Mouse (Mus musculus): ENCODE data around the gene Ddit4. TPM values are rescaled to one million over a fixed set of nuclear protein-coding genes. Genes with fewer than 3 reads are reported as not detected.

The Ddit4 gene
- polyA plus RNA-seq, 1 experiment from 2014 or later: 77.0 TPM

GRCm38 (mm10) chr10:59943421-59943989, 8.1 kb downstream of the Ddit4 start:
- Histone ChIP-seq H3K4me2 (replicated peaks) (peak overlapping the region; percentile 66), H3K4me1 (peaks cover 29% of the 10 kb centered on the region), H3K9me3 (no peaks in the 10 kb centered on the region), H3K27me3 (no peaks in the 10 kb centered on the region), H3K9ac (peak overlapping the region; percentile 56), H3K36me3 (no peaks in the 10 kb centered on the region), H3K4me3 (peak overlapping the region; percentile 33), H3K27ac (peak overlapping the region; percentile 73)
- ATAC-seq (ENCODE audit: low FRiP score, low read depth): peak; percentile 42
- WGBS: 37% methylated on average over 13 of the region's 13 CpGs

- ATAC-seq (ENCODE audit: low FRiP score, low read depth): peak; percentile 75
- H3K27ac ChIP-seq: peak overlapping the region; percentile 73
- H3K4me2 ChIP-seq (replicated peaks): peak overlapping the region; percentile 66
- H3K27me3 ChIP-seq: no peaks in the 10 kb centered on the region
- peak overlapping the region; percentile 33 for H3K4me3 ChIP-seq
- H3K9me3 ChIP-seq: no peaks in the 10 kb centered on the region
- WGBS: 3% methylated on average over 16 of the region's 16 CpGs
- peak overlapping the region; percentile 56 for H3K9ac ChIP-seq
- H3K36me3 ChIP-seq: no peaks in the 10 kb centered on the region
- H3K4me1 ChIP-seq: peaks cover 24% of the 10 kb centered on the region
Observed at GRCm38 (mm10) chr10:59942847-59943420, 8.7 kb downstream of the Ddit4 start.

DNA sequence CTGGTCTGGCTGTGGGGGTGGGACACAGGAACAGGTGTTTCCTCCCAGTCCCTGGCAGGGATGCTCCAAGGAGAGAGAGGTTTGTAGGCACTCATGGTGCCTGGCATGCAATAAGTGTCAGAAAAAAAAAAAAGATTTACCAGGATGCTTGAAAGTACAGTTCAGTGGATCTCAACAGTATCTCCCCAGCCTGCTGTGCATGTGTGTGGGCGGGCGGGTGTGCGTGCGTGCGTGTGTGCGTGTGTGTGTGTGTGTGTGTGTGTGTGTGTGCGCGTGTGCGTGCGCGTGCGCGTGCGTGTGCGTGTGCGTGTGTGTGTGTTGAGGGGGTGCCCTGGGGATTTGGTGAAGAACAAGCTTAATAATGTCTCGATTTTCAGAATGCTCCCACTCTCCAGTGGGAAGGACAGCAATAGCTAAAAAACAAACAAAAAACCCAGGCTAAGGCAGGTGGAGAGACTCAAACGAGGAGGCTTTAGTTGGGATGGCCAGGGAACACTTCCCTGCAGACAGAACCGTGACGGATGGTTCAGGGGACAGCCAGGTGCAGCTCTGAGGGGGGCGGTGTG, 9.3 kb downstream of the Ddit4 start:
- Histone ChIP-seq H3K4me2 (replicated peaks) (peak overlapping the region; percentile 66), H3K4me3 (peak overlapping the region; percentile 33), H3K4me1 (peaks cover 22% of the 10 kb centered on the region), H3K27ac (peak overlapping the region; percentile 73), H3K9ac (peak overlapping the region; percentile 56), H3K36me3 (no peaks in the 10 kb centered on the region), H3K9me3 (no peaks in the 10 kb centered on the region), H3K27me3 (no peaks in the 10 kb centered on the region)
- no peak; the same call in 1 of the 2 replicates for ATAC-seq (ENCODE audit: low FRiP score, low read depth)
- WGBS: 44% methylated on average over 21 of the region's 21 CpGs

GRCm38 (mm10) chr10:59939081-59939480, 12.6 kb downstream of the Ddit4 start:
- Histone ChIP-seq H3K9me3 (no peaks in the 10 kb centered on the region), H3K4me3 (no peak overlapping the region), H3K9ac (no peak overlapping the region), H3K36me3 (no peaks in the 10 kb centered on the region), H3K27me3 (no peaks in the 10 kb centered on the region), H3K4me2 (replicated peaks) (no peak overlapping the region), H3K4me1 (peaks cover 28% of the 10 kb centered on the region), H3K27ac (no peak overlapping the region)
- 48% methylated on average over 1 of the region's 1 CpGs for WGBS
- no peak for ATAC-seq (ENCODE audit: low FRiP score, low read depth)

DNA sequence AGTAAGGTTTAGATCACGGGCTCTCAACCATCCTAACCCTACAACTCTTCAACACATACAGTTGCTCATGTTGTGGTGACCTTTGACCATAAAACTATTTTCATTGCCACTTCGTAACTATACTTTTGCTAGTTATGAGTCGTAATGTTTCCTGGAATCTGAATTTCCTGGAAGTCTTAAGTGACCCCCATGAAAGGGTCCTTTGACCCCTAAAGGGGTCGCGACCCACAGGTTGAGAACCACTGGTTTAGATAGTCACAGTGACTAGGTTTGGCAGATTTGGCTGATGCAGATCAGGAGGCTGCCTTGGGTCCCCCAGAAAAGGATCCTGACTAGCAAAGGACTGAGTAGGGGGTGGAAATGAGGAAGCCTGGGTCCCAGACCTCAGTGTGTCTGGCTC, 13.0 kb downstream of the Ddit4 start:
- Histone ChIP-seq H3K4me3 (no peak overlapping the region), H3K9me3 (no peaks in the 10 kb centered on the region), H3K27ac (no peak overlapping the region), H3K4me1 (peaks cover 25% of the 10 kb centered on the region), H3K36me3 (no peaks in the 10 kb centered on the region), H3K27me3 (no peaks in the 10 kb centered on the region), H3K4me2 (replicated peaks) (no peak overlapping the region), H3K9ac (no peak overlapping the region)
- no peak for ATAC-seq (ENCODE audit: low FRiP score, low read depth)
- WGBS: 78% methylated on average over 5 of the region's 5 CpGs

DNA sequence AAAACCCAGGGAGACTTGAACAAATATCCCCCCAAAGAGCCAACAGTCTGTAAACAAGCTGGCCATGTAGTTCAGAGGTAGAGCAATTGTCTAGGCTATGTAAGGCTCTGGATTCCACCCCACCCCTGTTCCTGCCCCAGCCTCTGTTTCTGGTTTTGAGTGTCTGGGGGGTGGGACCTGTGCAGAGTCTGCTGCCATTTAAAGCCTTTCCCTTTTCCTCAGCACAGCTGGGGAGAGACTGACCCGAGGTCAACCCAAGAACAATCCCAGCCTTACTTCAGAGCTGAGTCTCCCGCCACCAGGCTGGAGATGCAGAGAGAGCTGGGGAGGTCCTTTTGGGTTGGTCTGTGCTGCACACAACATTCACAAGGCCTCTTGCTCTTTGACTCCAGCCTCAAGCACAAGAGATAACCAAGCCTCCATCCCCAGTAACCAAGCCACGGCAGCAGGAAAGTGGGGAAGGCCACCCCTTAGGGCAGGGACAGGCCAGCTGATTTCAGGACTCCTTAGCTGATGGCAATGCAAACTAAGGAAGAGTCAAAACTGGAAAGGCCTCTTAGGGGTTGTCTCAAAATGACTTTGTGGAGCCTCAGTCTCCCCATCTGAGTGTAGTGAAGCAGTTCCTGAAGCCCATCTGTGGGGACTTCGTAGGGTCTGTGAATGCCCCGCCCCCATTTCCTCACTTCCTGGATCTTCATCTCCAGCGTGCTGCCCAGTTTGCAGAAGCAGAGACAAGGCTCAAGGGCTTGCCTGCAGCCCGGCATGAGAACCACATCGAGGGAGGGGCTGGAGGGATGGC, 15.4 kb downstream of the Ddit4 start:
- H3K27me3 ChIP-seq: no peaks in the 10 kb centered on the region
- WGBS: 45% methylated on average over 8 of the region's 8 CpGs
- H3K36me3 ChIP-seq: no peaks in the 10 kb centered on the region
- H3K4me2 ChIP-seq (replicated peaks): no peak overlapping the region
- ATAC-seq (ENCODE audit: low FRiP score, low read depth): 0 out of 2 replicates have a peak, but pooled peaks have one; percentile 31
- H3K9me3 ChIP-seq: no peaks in the 10 kb centered on the region
- H3K27ac ChIP-seq: 0 out of 2 replicates have a peak overlapping the region, but pooled peaks have one; percentile 22
- H3K9ac ChIP-seq: no peak overlapping the region
- H3K4me3 ChIP-seq: no peak overlapping the region
- H3K4me1 ChIP-seq: peaks cover 6% of the 10 kb centered on the region

DNA sequence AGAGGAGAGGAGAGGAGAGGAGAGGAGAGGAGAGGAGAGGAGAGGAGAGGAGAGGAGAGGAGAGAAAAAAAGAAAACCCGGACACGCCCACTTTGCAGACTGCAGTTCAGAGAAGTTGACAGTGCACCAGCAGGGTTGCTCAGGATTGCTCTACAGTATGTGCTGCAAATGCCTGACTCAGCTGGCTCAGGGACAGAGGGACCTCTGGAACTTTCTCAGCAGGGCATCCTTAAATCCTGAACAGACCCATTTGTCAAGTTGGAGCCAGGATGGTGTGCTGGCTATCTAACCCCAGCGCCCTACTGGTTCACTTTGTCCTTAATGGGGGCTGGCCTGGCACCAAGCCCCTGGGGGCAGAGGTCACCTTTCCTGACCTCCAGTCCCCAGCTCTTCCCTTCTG, 17.6 kb downstream of the Ddit4 start:
- H3K4me2 ChIP-seq (replicated peaks): no peak overlapping the region
- no peak overlapping the region for H3K27ac ChIP-seq
- no peaks in the 10 kb centered on the region for H3K9me3 ChIP-seq
- no peak for ATAC-seq (ENCODE audit: low FRiP score, low read depth)
- H3K9ac ChIP-seq: no peak overlapping the region
- H3K4me3 ChIP-seq: no peak overlapping the region
- no peaks in the 10 kb centered on the region for H3K36me3 ChIP-seq
- no peaks in the 10 kb centered on the region for H3K27me3 ChIP-seq
- peaks cover 14% of the 10 kb centered on the region for H3K4me1 ChIP-seq
- WGBS: 65% methylated on average over 3 of the region's 3 CpGs

DNA sequence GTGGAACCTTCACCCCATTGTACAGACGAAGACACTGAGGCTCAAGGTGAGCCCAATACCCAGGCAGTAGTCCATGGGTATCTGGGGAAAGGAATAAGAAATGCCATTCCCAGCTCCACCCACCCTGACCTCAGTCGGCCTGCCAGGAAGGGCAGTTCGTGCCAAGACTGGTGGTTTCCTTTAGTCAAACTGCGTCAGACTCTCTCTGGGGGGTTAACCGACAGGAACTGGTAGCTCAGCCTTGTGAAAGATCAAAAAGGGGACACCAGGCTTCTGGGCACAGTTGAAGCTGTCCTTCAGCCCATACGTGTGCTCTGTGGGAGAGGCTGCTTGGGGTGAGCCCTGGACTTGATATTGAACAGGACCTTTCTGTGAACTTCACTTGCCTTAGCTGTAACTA, 19.1 kb downstream of the Ddit4 start:
- Histone ChIP-seq H3K4me3 (no peak overlapping the region), H3K4me2 (replicated peaks) (no peak overlapping the region), H3K9ac (no peak overlapping the region), H3K9me3 (no peaks in the 10 kb centered on the region), H3K4me1 (peaks cover 14% of the 10 kb centered on the region), H3K27ac (no peak overlapping the region), H3K36me3 (no peaks in the 10 kb centered on the region), H3K27me3 (no peaks in the 10 kb centered on the region)
- ATAC-seq (ENCODE audit: low FRiP score, low read depth): no peak
- WGBS: 83% methylated on average over 6 of the region's 6 CpGs

GRCm38 (mm10) chr10:59930996-59931395, 20.6 kb downstream of the Ddit4 start:
- 19% methylated on average over 10 of the region's 10 CpGs for WGBS
- H3K27me3 ChIP-seq: no peaks in the 10 kb centered on the region
- H3K27ac ChIP-seq: no peak overlapping the region
- peaks cover 9% of the 10 kb centered on the region for H3K4me1 ChIP-seq
- peak; percentile 93 for ATAC-seq (ENCODE audit: low FRiP score, low read depth)
- peak overlapping the region; percentile 54 for H3K4me2 ChIP-seq (replicated peaks)
- H3K36me3 ChIP-seq: no peaks in the 10 kb centered on the region
- H3K4me3 ChIP-seq: no peak overlapping the region
- H3K9me3 ChIP-seq: no peaks in the 10 kb centered on the region
- no peak overlapping the region for H3K9ac ChIP-seq

GRCm38 (mm10) chr10:59929205-59929604, 22.4 kb downstream of the Ddit4 start:
- Histone ChIP-seq H3K36me3 (no peaks in the 10 kb centered on the region), H3K9ac (no peak overlapping the region), H3K4me3 (no peak overlapping the region), H3K9me3 (no peaks in the 10 kb centered on the region), H3K4me2 (replicated peaks) (no peak overlapping the region), H3K27me3 (no peaks in the 10 kb centered on the region), H3K4me1 (peaks cover 13% of the 10 kb centered on the region), H3K27ac (no peak overlapping the region)
- WGBS: 86% methylated on average over 7 of the region's 7 CpGs
- ATAC-seq (ENCODE audit: low FRiP score, low read depth): no peak

DNA sequence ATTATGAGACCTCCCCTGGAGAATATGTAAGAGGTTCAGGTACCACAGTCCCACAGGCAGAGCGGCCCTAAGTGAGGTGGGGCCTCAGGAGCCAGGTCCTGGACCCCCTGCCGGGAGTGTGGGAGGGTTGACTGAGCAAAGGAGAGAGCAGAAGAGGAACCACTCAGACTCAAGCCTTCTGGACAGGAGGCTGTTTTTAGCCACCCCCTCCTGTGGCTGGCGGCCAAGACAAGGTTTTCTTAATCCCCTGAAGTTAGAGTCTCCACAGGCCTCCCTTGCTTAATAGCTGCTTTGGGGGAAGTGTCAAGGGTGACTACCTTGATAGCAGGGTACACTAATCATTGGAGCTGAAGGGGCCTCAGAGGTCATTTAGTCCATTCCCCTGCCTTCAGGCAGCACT, 27.3 kb downstream of the Ddit4 start:
- H3K27ac ChIP-seq: no peak overlapping the region
- H3K4me1 ChIP-seq: peaks cover 42% of the 10 kb centered on the region

GRCm38 (mm10) chr10:59923493-59923892, 28.1 kb downstream of the Ddit4 start:
- Histone ChIP-seq H3K4me3 (no peak overlapping the region), H3K9ac (no peak overlapping the region), H3K27ac (no peak overlapping the region), H3K36me3 (no peaks in the 10 kb centered on the region), H3K9me3 (no peaks in the 10 kb centered on the region), H3K27me3 (no peaks in the 10 kb centered on the region), H3K4me1 (peaks cover 45% of the 10 kb centered on the region), H3K4me2 (replicated peaks) (no peak overlapping the region)
- whole genome bisulfite sequencing: 75% methylated on average over 2 of the region's 2 CpGs
- no peak for ATAC-seq (ENCODE audit: low FRiP score, low read depth)

More for the DNA sequence above, 27.3 kb downstream of the Ddit4 start:
- H3K27me3 ChIP-seq: no peaks in the 10 kb centered on the region
- 23% methylated on average over 3 of the region's 3 CpGs for WGBS
- no peak overlapping the region for H3K4me2 ChIP-seq (replicated peaks)
- no peaks in the 10 kb centered on the region for H3K9me3 ChIP-seq
- no peak for ATAC-seq (ENCODE audit: low FRiP score, low read depth)
- H3K36me3 ChIP-seq: no peaks in the 10 kb centered on the region
- H3K9ac ChIP-seq: peak overlapping the region; percentile 40; the same call in 1 of the 2 replicates
- no peak overlapping the region for H3K4me3 ChIP-seq

Measured in limb, embryonic 13.5 days (tissue).